Mouse (Mus musculus): ENCODE data around the gene Gart.

DNA sequence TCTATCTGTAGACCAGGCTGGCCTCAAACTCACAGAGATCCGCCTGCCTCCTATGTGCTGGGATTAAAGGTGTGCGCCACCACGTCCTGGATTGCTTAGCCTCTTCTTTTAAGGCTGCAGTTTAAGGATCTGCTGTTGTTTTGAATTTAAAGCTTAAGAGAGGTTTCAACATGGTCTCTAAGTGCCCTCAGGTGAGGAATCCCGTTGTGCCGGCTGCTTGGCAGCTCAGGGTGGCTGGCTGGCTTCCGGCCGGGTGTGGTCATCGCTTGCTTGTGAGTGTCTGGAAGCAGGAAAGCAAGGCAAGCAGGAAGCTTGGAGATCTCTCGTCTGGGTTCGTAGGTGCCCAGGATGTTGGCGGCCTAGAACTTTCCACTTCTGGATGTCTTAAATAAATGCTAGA lies 25.8 kb downstream of the Gart start:
- TF ChIP-seq POLR2A (IDR thresholded peaks at IDR 0.05; ENCODE audit: low read depth, low read length) (no peak), CTCF (IDR thresholded peaks at IDR 0.05; ENCODE audit: extremely low read depth, insufficient read depth, insufficient read length, insufficient replicate concordance) (no peak)
